Mouse (Mus musculus) layer of hippocampus, postnatal 36 days (tissue): ENCODE measurements around the gene Gm28053. TPM values are rescaled to one million over a fixed set of nuclear protein-coding genes. Genes with fewer than 3 reads are reported as not detected.

Experiments used
- total RNA-seq, 2 experiments: library from RNA; stranded (reverse); gene quantifications; 2 replicates each; pipeline ENCODE4 v1.2.3; 2021

Gene Gm28053
- total RNA-seq, 2 experiments from 2014 or later = not detected

Other genes starting within 250 kb of the Gm28053 start
- 100 to 1,000 TPM; 424 to 471 TPM for gene Atp6v0e2, start 181.0 kb upstream of the Gm28053 start, total RNA-seq
- 10 to 100 TPM; 29.4 to 35.0 TPM for gene Lrrc61, start 163.8 kb upstream of the Gm28053 start, total RNA-seq
- 10 to 100 TPM; 12.0 to 13.5 TPM for gene Rarres2, start 145.8 kb upstream of the Gm28053 start, total RNA-seq
- gene Gm45021, start 129.0 kb upstream of the Gm28053 start, total RNA-seq = not detected
- gene Repin1, start 124.7 kb upstream of the Gm28053 start, total RNA-seq = 10 to 100 TPM; 43.6 to 47.5 TPM
- gene Gm44965, start 124.7 kb upstream of the Gm28053 start, total RNA-seq = not detected
- gene Zfp775, start 116.5 kb upstream of the Gm28053 start, total RNA-seq = 1 to 10 TPM; 6.3 to 7.7 TPM
- 10 to 100 TPM; 13.4 to 14.5 TPM for gene AI854703, start 91.8 kb upstream of the Gm28053 start, total RNA-seq
- 1 to 10 TPM in 1 of 2 experiments, under 1 TPM in 1; 0.52 to 1.1 TPM for gene Gimap8, start 71.4 kb upstream of the Gm28053 start, total RNA-seq
- gene Gimap9, start 42.5 kb upstream of the Gm28053 start, total RNA-seq = under 1 TPM; 0.28 to 0.57 TPM
- under 1 TPM; 0.17 to 0.33 TPM for gene Gimap4, start 34.1 kb upstream of the Gm28053 start, total RNA-seq
- 1 to 10 TPM; 5.7 to 7.3 TPM for gene Gimap6, start 10.4 kb upstream of the Gm28053 start, total RNA-seq
- gene Gimap7, start within 50 bp of the Gm28053 start, total RNA-seq = not detected
- gene Gimap1, start 20.4 kb downstream of the Gm28053 start, total RNA-seq = 1 to 10 TPM; 2.4 to 2.5 TPM
- 1 to 10 TPM; 1.0 to 1.7 TPM for gene Gimap5, start 27.6 kb downstream of the Gm28053 start, total RNA-seq
- not detected for gene Gimap3, start 52.2 kb downstream of the Gm28053 start, total RNA-seq
- gene Tmem176a, start 122.3 kb downstream of the Gm28053 start, total RNA-seq = 10 to 100 TPM; 24.3 to 24.9 TPM
- gene Tmem176b, start 122.9 kb downstream of the Gm28053 start, total RNA-seq = 10 to 100 TPM; 50.4 to 51.6 TPM
- gene Aoc1, start 154.3 kb downstream of the Gm28053 start, total RNA-seq = not detected
- not detected for gene 1600015I10Rik, start 211.3 kb downstream of the Gm28053 start, total RNA-seq